Mouse (Mus musculus) thymus, adult 2 months (tissue): ENCODE measurements around the gene Sptbn1.

Source experiments
- CTCF ChIP-seq: fragments of 200-500 bp; IDR thresholded peaks from 2 replicates; pipeline ENCODE4 v1.5.1; 2012; ENCODE audit warnings: mild to moderate bottlenecking, control low read depth, low read length, moderate library complexity, borderline replicate concordance; ENCODE audit not compliant: control insufficient read depth, poor library complexity, insufficient read depth; ENCODE audit errors: extremely low read depth
- POLR2A ChIP-seq: fragments of 200-500 bp; IDR thresholded peaks from 2 replicates; pipeline ENCODE4 v1.6.1; 2012; ENCODE audit warnings: mild to moderate bottlenecking, low read length, control low read depth, moderate library complexity; ENCODE audit not compliant: control insufficient read depth, poor library complexity, insufficient read depth; ENCODE audit errors: extremely low read depth

DNA sequence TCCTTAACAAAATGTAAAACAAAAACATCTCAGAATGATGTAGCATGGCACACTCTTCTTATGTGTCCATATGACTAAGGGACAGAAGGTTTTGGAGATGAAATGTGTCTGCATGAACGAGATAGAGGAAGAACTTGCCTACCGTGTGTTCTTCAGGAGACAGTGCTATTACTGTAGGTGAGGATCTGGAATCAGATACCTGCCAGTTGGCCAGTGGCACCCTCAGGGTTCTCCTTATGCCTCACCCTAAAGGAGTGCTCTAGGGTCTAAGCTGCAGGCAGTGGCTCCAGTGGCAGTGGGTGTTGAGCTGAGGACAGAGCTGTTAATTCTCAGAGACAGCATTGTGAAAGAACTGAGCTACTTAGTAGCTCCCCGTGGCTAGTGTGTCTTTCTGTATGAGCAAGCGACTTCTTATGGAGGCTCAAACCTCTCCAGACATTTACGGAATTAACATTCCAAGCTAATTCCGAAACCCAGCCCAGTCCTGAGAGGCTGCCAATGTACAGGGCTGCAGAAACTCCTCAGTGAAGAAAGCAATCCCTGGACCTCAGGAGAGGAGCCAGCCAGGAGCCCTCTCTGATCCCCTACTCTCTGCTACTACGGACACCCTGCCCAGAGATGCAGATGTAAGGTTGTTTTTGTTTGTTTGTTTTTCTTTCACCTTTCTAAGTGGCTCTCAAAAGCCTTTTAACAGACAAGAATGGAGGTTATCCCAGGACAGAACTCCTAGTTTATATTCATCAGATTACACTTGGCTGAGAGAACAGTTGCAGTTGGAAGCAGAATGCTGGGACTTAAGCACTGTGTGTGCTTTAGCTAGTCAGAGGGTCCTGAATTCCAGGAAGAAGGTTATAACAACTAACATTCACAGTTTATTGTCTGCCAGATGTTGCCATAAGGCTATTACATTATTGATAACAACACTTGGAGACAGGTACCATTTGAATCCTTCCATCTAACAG is 21.8 kb upstream of the Sptbn1 start:
- TF ChIP-seq CTCF (no peak), POLR2A (no peak)
